Mouse (Mus musculus): ENCODE results near the gene Pdss2. TPM values are rescaled to one million over a fixed set of nuclear protein-coding genes. Genes with fewer than 3 reads are reported as not detected.
A peak's percentile ranks its signal among the peaks of the same experiment; 100 is the strongest.

The Pdss2 gene
- total RNA-seq, 2 experiments from 2014 or later: 19.2 to 20.9 TPM

DNA sequence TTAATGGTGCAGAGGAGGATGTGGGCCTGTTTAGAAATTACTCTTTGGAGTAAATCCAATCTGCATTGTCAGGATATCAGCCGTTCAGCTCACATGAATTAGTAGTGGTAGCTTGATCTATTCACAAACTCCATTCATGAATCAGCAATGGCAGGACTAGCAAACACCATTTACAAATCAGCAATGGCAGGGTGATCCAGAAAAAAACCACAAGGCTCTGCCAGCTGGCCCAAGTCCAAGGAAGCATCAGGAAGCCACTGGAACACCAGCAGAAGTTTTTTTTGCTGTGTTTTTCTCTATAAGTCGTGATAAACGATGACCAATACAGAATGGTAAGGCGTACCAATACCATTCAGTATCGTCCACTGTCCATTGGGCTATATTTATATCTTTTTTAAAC lies 209.3 kb downstream of the Pdss2 start:
- no peak for DNase-seq (ENCODE audit: low spot score)

DNA sequence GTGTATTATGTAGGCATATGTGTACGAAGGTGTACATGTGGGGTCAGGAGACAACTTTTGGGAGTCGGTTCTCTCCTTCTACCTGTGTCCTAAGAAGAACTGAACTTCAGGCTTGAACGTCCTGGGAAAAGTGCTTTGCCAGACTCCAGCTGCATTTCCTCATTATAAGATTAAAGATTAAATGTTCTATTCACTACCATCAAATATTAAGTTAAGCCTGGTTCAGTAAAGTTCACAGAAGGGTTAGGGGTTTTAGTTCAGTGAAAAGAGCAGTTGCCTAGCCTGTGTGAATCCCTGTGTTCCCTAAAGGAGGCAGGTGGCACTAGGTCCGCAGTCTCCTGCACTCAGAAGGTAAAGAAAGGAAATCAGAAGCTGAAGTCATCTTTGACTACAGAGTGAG lies 213.0 kb downstream of the Pdss2 start:
- no peak for DNase-seq (ENCODE audit: low spot score)

DNA sequence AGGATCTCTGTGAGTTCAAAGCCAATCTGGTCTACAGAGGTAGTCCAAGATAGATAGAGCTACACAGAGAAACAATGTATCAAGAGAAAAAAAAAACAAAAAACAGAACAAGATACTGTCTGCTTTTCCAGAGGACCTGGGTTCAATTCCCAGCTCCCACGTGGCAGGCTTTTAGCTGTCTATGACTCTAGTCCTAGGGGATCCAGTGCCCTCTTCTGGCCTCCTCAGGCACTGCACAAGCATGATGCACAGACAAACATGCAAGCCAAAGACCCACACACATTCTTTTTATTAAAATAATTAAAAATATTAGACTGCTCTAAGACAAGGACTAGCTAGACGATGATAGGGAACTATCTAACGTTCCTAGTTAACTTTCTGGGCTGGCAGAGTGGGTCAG lies 214.5 kb downstream of the Pdss2 start:
- DNase-seq (ENCODE audit: low spot score): no peak

DNA sequence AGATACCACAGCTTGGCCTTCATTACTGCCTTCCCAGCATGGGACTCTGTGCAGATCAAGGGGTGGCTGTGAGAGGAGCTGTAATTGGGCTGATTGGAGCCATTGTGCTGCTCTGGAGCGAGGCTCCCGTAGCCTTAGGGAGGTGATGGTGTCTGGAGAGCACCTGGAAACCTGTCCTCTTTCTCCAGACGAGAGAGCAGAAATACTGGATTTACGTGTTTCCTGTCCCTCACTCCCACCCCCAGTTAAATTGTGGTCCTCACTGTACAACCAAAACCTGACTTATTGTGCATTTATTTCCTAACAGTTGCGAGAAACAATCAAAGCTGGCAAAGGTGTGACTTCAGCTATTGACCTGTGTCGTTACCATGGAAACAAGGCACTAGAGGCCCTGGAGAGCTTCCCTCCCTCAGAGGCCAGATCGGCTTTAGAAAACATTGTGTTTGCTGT lies 218.2 kb downstream of the Pdss2 start:
- no peak for DNase-seq (ENCODE audit: low spot score)

DNA sequence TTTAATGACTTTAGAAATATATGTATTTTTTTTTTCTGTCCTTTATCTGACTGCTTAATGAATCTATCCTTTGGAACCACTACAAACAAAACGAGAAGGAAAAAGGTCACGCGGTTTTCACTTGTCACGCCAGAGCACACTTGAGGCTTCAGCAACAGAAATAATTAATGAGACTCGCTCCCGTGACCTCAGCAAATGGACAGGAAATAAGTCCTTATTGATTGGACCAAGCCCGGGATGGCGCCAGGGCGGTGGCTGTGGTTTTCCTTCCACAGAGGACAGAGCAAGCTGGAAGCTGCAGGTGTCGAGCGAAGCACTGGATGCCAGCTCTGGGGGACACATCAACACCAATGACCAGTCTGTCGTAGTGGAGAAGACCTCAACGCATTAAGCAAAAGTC lies 218.8 kb downstream of the Pdss2 start:
- no peak for DNase-seq (ENCODE audit: low spot score)

DNA sequence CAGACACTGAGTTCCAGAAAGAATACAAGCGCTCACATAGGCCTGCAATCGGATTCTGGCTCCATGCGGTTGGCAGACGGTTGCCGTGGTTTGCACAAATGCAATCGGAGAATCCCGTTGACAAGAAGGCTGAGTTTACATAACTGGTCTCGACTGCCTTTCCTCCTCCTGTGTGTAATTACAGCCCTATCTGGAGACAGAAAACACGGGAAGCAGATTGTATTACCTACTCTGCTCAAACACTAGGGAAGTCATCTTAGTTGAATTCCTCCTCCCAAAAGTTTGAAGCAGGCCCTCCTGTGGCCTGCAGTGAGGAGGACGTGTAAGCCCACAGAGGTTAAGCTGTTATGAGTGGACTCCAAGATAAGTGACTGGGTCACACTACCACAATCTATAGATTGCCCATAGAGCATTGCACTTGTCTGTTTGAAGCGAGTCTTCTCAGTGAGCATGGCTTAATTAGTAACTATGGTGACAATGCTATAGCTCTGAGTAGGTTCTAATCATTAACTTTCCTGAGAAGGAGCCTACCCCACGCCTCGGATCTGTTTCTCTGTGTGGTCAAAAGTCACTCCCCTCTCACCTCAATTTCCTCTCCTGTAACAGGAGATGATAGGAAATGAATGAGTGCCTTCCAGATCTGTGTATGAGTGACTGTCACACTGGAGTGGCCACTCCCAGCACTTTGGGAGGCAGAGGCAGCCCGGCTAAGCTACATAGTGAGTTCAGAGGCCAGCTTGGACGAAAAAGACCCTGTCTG lies 219.9 kb downstream of the Pdss2 start:
- DNase-seq (ENCODE audit: low spot score): peak; percentile 52

DNA sequence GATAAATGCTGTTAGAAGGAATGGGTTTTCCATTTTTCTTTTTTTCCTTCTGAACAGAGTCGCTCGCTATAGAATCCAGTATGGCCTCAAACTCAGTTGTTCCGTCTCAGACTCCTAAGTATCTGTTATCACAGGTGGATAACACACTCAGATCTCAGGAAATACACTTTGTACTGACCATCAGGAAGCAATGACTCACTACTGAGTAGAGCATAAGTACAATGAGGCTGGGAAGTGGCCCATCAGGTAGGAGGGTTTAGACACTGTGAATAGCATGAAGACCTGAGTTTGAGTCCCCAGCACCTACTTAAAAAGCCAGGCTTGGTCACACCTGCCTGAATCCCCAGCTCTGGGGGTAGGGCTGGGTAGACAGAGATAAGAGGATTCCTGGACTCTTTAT lies 227.4 kb downstream of the Pdss2 start:
- no peak for DNase-seq (ENCODE audit: low spot score)

DNA sequence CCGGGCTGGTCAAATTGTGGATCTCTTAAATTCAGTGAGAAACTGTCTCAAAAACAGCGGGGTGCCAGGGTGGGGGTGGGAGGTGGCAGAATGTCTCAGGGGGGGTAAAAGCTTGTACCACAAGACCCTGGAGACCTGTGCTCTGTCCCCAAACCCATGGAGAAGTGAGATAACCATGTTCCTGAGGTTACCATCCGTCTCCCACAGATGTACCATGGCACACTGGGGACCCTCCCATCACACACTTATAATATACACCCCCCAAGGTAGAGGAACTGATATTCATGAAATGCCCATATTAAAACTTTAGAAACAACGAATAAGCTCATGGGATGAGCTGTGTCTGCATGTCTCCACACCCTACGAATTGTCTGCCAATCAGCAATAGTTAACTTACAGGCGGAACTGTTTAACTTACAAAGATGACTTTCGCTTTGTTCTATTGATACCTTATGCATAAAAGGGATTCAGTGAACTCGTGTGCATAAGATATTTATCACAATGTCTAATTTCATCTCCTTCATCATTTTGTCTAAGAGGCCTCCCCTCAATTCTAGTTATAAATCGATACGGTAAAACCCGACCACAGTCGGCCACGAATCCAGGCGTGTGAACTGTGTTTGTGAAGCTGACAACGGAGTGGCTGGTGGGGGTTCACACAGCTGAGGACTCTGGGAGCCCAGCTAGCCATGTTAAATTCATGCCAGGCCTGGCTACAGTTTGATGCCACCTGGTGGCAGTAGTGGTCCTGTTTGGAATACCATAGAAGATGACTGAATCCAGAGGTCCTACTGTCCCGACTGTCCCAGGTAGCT lies 230.8 kb downstream of the Pdss2 start:
- peak; percentile 77 for DNase-seq (ENCODE audit: low spot score)

DNA sequence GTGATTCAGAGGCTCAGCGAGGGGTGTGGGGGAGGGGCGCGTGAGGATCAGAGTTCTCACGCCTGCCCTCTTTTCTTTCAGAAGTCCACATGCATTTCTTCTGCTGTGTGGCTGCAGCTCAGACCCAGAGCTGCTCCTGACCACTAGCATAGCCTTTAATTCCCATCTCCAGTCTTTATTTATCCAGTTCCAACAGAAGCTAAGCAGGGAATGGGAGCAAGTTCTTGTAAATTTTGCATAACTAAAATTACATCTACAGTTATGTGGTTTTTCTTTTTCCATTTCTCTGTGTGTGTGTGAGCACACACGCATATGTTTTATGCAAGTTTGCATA lies 231.3 kb downstream of the Pdss2 start:
- DNase-seq (ENCODE audit: low spot score): no peak

DNA sequence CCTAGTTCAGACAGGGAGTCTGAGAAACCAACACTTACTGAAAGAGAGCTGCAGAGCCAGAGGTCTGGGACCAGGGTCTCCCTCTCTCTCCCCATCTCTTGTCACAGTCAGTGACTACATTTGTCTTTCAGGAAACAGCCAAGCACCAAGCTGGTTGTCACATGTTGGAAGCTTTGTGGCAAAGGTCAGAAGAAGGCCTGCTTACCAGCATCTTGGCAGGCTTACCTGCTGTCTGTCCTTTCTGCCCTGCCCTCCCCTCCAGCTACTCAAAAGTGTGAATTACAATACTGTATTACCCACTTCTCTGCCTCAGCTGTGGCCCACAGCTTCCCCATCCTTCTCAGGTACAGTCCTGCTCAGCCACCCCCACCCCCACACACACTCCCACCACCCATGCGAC lies 232.9 kb downstream of the Pdss2 start:
- DNase-seq (ENCODE audit: low spot score): peak; percentile 21

DNA sequence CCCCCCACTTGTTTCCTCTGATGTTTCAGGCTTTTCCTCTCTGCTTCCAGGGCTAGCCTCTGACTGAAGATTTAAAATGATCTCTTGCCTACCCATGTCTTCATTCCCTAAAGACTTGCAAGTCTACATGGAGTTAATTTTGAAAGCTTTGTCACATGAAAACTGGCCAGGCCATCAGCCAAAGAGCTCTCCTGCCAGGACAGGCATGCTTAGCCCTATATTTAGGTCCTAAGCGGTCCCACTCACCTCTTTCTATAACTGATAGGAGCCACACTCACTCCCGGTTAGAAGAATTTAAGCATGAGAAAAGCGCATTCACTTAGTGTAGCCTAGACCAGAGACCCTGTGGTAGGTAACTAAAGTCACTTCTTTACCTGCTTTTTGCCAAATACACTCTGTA lies 233.4 kb downstream of the Pdss2 start:
- DNase-seq (ENCODE audit: low spot score): peak; percentile 27

DNA sequence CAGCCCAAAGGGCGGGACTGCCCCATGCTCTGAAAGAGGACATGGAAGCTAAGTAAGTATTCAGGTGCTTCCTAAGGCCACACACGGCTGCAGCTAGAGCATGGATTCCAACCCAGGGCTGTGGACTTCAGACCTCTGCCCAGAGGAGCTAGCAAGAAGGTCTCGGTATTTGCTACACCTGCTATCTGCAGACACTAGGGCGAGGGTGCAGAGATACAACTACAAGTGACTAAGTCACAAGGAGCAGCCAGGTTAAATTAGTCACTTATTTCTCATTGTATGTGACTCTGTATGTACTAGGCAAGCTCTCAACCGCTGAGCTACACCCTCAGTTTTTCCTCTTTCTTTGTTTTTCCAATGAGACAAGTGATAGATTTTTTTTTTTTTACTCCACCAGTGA lies 241.5 kb downstream of the Pdss2 start:
- DNase-seq (ENCODE audit: low spot score): no peak

DNA sequence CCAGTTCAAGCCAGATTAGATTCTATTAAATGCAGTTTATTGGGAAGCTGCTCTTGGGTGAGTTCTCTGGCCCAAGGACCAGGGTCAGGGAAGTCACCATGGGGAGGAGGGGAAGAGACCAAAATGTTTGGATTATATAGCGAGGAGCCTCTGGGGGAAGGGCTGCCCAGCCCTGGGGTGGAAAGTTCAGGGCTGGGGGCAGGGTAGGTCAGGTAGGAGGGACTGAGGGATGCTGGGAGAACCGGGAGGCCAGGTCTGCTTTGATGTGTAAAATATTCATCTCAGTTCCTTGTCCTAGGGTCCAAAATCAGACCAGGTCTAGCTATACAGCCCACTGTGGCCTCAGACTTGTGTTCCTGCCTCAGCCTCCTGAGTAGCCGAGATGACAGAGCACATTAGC lies 241.9 kb downstream of the Pdss2 start:
- no peak for DNase-seq (ENCODE audit: low spot score)

DNA sequence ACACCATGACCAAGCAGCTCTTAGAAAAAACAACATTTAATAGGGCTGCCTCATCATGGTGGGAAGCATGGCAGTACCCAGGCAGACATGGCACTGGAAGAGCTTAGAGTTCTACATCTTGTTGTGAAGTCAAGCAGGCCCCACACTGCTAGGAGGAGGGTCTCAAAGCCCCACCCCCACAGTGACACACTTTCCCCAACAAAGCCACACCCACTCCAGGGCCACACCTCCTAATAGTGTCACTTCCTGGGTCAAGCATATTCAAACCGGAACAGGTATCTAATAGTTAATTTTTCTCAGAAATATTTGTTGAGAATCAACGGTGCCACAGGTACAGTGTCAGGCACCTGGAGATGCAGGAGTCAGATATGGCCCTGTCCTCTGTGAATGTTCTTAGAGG lies 244.9 kb downstream of the Pdss2 start:
- DNase-seq (ENCODE audit: low spot score): no peak

DNA sequence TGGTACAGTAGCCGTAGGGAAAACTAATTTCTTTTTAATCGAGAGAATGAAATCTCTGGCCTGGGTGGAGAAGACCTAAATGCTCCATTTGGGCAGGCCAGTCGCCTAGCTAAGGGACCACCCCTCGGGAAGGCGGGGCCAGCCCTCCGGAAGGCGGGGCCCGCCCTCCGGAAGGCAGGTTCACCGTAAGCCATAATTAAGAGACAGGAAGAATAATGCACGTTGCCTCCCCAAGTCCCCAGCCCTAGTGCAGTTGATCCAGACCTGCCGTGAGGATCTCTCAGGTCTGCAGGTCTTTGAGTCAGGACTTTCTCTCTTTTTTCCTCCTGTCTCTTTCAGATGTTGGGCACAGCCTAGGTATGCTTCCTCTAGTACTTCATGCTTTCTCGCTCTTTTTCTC lies 246.4 kb downstream of the Pdss2 start:
- no peak for DNase-seq (ENCODE audit: low spot score)

DNA sequence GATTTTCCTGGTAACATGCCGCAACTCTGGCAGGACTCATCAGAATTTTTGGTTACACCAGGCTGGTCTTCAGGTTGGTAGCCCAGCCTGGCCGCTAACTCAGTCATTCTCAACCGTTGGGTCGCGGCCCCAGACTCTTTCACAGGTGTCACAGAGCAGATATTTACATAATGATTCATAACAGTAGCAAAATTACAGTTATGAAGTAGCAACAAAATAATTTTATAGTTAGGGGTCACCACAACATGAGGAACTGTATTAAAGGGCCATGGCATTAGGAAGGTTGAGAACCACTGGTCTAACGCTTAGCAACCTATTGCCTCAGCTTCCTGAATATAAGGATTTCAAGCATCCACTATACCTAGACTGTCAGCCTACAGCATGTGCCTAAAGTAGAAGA lies 247.0 kb downstream of the Pdss2 start:
- DNase-seq (ENCODE audit: low spot score): no peak

DNA sequence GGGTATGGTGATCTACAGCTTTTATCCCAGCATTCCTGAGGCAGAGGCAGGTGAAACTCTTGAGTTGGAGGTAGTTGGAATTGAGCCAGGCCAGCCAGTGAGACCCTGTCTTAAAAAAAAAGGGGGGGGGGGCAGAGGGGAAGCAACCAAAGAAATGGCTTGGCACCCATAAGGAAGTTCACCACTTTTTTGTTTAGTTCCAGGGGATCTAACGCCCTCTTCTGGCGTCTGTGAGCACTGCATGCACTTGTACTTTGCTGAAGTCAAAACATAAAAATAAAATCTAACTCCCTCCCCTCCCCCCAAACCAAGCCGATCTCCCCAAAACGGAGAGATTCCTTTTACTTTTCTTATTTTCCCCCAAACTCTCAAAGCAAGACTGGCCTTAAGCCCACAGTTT lies 254.1 kb downstream of the Pdss2 start:
- peak; percentile 30 for DNase-seq (ENCODE audit: low spot score)

DNA sequence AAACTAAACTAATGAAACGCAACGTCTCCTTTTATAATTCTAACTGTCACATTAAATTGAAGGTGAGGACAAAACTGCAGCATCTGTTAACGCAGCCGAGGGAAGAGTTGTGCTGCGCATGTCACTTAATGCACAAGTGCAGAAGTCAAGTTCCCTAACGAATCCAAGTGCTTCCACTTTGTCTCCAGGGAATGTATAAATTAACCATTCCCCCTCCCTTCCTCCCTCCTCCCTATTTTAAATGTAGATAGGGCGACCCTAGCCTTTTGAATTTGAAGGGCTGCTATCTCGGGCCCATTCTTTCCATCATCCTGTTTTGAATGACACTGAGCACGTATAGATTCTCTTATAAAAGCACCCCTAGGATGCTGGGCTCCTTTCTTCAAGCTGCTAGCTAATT lies 256.2 kb downstream of the Pdss2 start:
- DNase-seq (ENCODE audit: low spot score): no peak

DNA sequence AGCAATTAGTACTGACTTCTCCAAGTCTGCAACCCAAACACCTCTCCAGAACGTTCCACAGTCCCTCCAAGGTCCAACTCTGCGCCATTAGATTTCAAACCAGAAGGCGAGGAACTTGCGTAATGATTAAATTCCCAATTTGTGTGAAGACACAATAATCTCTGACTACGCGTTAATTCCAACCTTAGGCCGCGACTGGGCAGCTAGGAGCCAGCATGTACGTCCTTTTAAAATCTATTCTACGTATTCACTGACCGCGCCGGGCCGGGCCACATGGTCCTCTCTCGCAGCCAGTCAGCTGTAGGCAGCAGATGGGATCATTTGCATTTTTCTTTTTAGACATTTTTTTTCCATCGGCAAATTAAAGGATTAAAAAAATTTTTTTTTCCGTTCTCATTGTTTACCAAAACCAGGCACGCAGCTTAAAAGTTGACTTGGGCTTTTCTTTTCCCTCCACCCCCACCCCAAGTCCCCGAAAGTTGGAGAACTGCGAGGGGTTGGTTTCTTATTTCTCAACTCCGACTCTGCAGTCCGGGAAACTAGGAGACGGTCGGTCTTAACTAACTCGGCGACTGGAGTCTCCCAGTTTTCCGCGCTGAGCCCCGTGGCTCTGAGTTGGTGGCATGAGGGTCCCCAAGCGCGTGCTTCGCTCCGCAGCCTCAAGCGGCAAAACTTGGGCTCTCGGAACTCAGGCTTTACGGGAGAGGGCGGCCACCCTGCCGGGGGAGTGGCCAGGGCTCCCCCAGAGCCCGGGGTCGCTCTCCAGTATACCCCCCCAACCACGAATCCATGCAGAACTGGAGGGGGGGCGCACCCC lies 256.8 kb downstream of the Pdss2 start:
- DNase-seq (ENCODE audit: low spot score): peak; percentile 50

DNA sequence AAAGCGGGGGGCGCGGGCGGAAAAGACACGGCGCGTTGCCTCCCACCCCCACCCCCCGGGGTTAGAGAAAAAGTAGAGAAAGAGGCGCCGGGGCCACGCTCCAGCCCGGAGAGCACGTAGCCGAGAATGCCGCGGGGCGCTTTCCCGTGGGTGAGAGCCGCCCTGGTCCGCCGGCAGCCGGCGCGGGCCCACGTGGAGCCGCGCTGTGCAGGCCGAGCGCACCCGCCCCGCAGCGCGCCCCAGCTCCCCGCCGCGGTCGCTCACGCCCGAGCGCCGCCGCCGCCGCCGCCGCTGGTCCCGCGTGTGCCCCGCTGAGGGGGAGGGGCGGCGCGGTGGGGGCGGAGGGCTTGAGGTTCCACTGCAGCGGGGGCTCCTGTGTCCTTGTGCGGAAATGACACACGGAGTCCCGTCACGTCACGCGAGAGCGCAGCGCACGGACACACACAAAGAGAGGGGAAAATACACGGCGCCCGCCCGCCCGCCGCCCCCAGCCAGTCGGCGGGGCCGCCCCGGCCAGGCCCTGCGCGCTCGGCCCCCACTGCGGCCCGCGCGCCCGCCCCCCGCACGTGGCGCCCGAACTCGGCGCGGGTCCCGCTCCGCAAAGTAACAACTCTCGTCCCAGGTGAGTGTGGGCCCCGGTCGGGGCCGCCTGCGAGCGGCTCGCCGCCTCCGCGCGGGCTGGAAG lies 257.6 kb downstream of the Pdss2 start, which contains the start of gene Bend3:
TSS of gene Bend3 (plus strand) at position 81 of the 685 bp plus-strand sequence.
- peak; percentile 23 for DNase-seq (ENCODE audit: low spot score)

DNA sequence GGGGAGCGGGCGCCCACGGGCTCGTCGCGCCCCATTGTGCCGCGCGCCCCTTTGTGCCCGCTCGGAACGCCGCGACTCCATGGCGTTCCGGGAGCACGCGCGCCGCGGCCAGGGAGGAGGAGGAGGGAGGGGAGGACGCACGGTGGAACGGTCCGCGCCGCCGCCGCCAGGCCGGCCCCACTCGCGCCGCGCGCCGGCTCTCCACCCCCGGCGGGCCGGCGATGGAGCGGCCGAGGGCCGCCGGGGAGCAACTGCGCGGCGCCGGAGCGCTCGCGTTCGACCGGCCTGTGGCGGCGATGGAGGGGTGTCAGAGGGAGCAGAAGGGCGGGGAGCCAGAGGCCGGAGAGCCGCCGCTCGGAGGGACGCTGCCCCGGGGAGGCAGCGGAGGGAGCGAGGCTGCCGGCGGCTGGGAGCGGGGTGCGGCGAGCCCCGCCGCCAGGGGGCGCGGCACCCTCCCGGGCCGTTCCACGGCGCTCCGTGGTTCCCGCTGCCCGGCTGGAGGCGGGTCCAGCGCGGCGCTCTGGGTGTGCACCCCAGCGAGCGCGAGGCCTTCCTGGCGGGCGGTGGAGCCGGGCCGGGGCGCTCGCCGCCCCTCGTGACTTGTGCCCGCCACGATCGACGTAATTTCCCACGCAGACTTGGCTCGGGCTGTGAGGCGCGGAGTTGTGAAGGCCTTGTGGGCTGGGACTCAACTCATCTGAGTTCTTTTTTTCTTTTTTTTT lies 258.3 kb downstream of the Pdss2 start:
- peak; percentile 83 for DNase-seq (ENCODE audit: low spot score)
